Mouse (Mus musculus): ENCODE measurements around the gene Wasf2. TPM values are rescaled to one million over a fixed set of nuclear protein-coding genes. Genes with fewer than 3 reads are reported as not detected.
A peak's percentile ranks its signal among the peaks of the same experiment; 100 is the strongest.

Wasf2 gene
- polyA plus RNA-seq, 1 experiment = 45.7 TPM

DNA sequence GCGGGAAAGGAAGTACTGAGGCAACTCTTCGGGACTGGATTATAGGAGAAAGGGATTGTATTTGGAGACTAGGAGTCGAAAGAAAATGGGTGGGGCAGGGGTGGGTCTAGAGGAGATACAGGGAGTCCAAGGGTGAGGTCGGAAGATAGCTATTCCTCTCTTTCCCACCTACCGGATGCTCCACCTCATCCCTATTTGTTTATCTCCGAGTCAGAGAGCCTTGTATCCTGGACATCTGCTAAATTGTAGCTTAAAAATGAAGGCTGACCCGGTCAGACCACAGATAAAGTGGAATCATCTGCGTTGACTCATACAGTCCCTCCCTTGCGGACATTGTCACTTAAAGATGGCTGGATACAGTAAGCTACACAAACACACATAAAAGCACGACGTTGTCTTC, 111.6 kb downstream of the Wasf2 start:
- Histone ChIP-seq H3K27me3 (replicated peaks; ENCODE audit: control insufficient read depth, insufficient read depth, low read length) (no peaks in the 10 kb centered on the region), H3K27ac (ENCODE audit: insufficient read depth, low read depth, low read length) (peak overlapping the region; percentile 29), H3K36me3 (ENCODE audit: control insufficient read depth, insufficient read depth, low read length) (no peaks in the 10 kb centered on the region), H3K4me1 (ENCODE audit: control insufficient read depth, insufficient read depth, low read length) (peaks cover 2% of the 10 kb centered on the region; the same call in 1 of the 2 replicates), H3K4me3 (ENCODE audit: insufficient read depth, low read depth, low read length) (peak overlapping the region; percentile 27; the same call in 1 of the 2 replicates)
- 29% methylated on average over 11 of the region's 11 CpGs for WGBS
- no peak for DNase-seq
- TF ChIP-seq POLR2A (IDR thresholded peaks at IDR 0.05; ENCODE audit: low read depth, low read length) = no peak
- TF ChIP-seq CTCF (conservative IDR thresholded peaks at IDR 0.05; ENCODE audit: insufficient read depth, insufficient read length, low read depth, low read length) = no peak

DNA sequence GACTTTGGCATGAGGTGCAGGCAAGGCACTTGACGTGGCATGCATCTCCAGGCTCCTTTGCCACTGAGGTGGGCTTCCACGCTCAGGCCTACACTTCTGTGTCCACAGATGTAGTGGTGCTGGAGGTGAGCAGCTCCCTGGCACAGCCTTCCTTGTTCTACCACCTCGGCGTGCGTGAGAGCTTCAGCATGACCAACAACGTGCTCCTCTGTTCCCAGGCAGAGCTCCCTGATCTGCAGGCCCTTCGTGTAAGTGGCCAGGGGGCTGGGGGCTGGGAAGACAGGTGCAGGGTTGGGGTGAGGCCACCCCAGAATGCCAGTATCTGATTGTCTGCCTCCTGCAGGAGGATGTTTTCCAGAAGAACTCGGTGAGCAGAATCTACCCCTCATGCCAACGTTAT, 112.4 kb downstream of the Wasf2 start:
- no peak for DNase-seq
- Histone ChIP-seq H3K27me3 (replicated peaks; ENCODE audit: control insufficient read depth, insufficient read depth, low read length) (no peaks in the 10 kb centered on the region), H3K4me1 (ENCODE audit: control insufficient read depth, insufficient read depth, low read length) (peaks cover 2% of the 10 kb centered on the region; the same call in 1 of the 2 replicates), H3K4me3 (ENCODE audit: insufficient read depth, low read depth, low read length) (no peak overlapping the region), H3K36me3 (ENCODE audit: control insufficient read depth, insufficient read depth, low read length) (no peaks in the 10 kb centered on the region), H3K27ac (ENCODE audit: insufficient read depth, low read depth, low read length) (no peak overlapping the region; the same call in 1 of the 2 replicates)
- WGBS = 75% methylated on average over 9 of the region's 9 CpGs
- no peak for TF ChIP-seq CTCF (conservative IDR thresholded peaks at IDR 0.05; ENCODE audit: insufficient read depth, insufficient read length, low read depth, low read length)
- TF ChIP-seq POLR2A (IDR thresholded peaks at IDR 0.05; ENCODE audit: low read depth, low read length) = no peak

GRCm38 (mm10) chr4:133243538-133243937, 113.2 kb downstream of the Wasf2 start:
- TF ChIP-seq CTCF (conservative IDR thresholded peaks at IDR 0.05; ENCODE audit: insufficient read depth, insufficient read length, low read depth, low read length) (no peak), POLR2A (IDR thresholded peaks at IDR 0.05; ENCODE audit: low read depth, low read length) (no peak)
- Histone ChIP-seq H3K27me3 (replicated peaks; ENCODE audit: control insufficient read depth, insufficient read depth, low read length) (no peaks in the 10 kb centered on the region), H3K4me3 (ENCODE audit: insufficient read depth, low read depth, low read length) (peak overlapping the region; percentile 9; the same call in 1 of the 2 replicates), H3K27ac (ENCODE audit: insufficient read depth, low read depth, low read length) (no peak overlapping the region), H3K4me1 (ENCODE audit: control insufficient read depth, insufficient read depth, low read length) (peaks cover 2% of the 10 kb centered on the region; the same call in 1 of the 2 replicates), H3K36me3 (ENCODE audit: control insufficient read depth, insufficient read depth, low read length) (no peaks in the 10 kb centered on the region)
- WGBS = 49% methylated on average over 13 of the region's 13 CpGs
- peak; percentile 55 for DNase-seq

- WGBS = 73% methylated on average over 1 of the region's 1 CpGs
- H3K36me3 ChIP-seq (ENCODE audit: control insufficient read depth, insufficient read depth, low read length) = no peaks in the 10 kb centered on the region
- no peak overlapping the region for H3K27ac ChIP-seq (ENCODE audit: insufficient read depth, low read depth, low read length)
- DNase-seq = no peak
- TF ChIP-seq CTCF (conservative IDR thresholded peaks at IDR 0.05; ENCODE audit: insufficient read depth, insufficient read length, low read depth, low read length) (no peak), POLR2A (IDR thresholded peaks at IDR 0.05; ENCODE audit: low read depth, low read length) (no peak)
- no peak overlapping the region for H3K4me3 ChIP-seq (ENCODE audit: insufficient read depth, low read depth, low read length)
- peaks cover 2% of the 10 kb centered on the region; the same call in 1 of the 2 replicates for H3K4me1 ChIP-seq (ENCODE audit: control insufficient read depth, insufficient read depth, low read length)
- no peaks in the 10 kb centered on the region for H3K27me3 ChIP-seq (replicated peaks; ENCODE audit: control insufficient read depth, insufficient read depth, low read length)
Observed at GRCm38 (mm10) chr4:133244289-133244688, 114.0 kb downstream of the Wasf2 start.

DNA sequence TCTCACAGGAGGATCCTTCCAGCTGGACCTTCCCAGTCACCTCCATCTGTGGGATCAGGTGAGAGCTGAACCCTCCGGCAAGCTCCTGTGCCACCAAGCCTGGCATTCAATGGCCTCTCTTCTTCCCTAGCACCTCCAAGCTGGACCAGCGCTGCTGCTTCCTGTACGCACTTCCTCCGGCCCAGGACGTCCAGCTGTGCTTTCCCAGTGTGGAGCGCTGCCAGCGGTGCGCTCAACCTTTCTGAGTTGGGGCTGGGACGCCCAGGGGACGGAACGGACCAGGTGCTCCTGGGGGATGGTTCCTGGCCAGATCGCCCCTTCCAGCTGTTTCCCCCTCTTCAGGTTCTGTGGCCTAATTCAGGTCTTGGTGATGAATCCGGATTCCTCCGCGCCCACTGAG, 116.8 kb downstream of the Wasf2 start:
- DNase-seq = peak; percentile 61
- peak overlapping the region; percentile 21; the same call in 1 of the 2 replicates for H3K4me3 ChIP-seq (ENCODE audit: insufficient read depth, low read depth, low read length)
- WGBS = 39% methylated on average over 15 of the region's 15 CpGs
- no peak for TF ChIP-seq POLR2A (IDR thresholded peaks at IDR 0.05; ENCODE audit: low read depth, low read length)
- TF ChIP-seq CTCF (conservative IDR thresholded peaks at IDR 0.05; ENCODE audit: insufficient read depth, insufficient read length, low read depth, low read length) = no peak
- no peaks in the 10 kb centered on the region for H3K36me3 ChIP-seq (ENCODE audit: control insufficient read depth, insufficient read depth, low read length)
- peaks cover 2% of the 10 kb centered on the region; the same call in 1 of the 2 replicates for H3K4me1 ChIP-seq (ENCODE audit: control insufficient read depth, insufficient read depth, low read length)
- no peak overlapping the region for H3K27ac ChIP-seq (ENCODE audit: insufficient read depth, low read depth, low read length)
- H3K27me3 ChIP-seq (replicated peaks; ENCODE audit: control insufficient read depth, insufficient read depth, low read length) = no peaks in the 10 kb centered on the region

- no peak for DNase-seq
- WGBS = 61% methylated on average over 13 of the region's 13 CpGs
- H3K4me1 ChIP-seq (ENCODE audit: control insufficient read depth, insufficient read depth, low read length) = no peaks in the 10 kb centered on the region
Observed at GRCm38 (mm10) chr4:133247806-133248449, 117.6 kb downstream of the Wasf2 start.

More at GRCm38 (mm10) chr4:133247806-133248449, 117.6 kb downstream of the Wasf2 start:
- no peak overlapping the region for H3K27ac ChIP-seq (ENCODE audit: insufficient read depth, low read depth, low read length)
- H3K4me3 ChIP-seq (ENCODE audit: insufficient read depth, low read depth, low read length) = no peak overlapping the region
- TF ChIP-seq POLR2A (IDR thresholded peaks at IDR 0.05; ENCODE audit: low read depth, low read length) (no peak), CTCF (conservative IDR thresholded peaks at IDR 0.05; ENCODE audit: insufficient read depth, insufficient read length, low read depth, low read length) (no peak)
- no peaks in the 10 kb centered on the region for H3K27me3 ChIP-seq (replicated peaks; ENCODE audit: control insufficient read depth, insufficient read depth, low read length)
- H3K36me3 ChIP-seq (ENCODE audit: control insufficient read depth, insufficient read depth, low read length) = no peaks in the 10 kb centered on the region

Other genes starting within 250 kb of the Wasf2 start
- gene Stx12, start 246.0 kb upstream of the Wasf2 start, polyA plus RNA-seq (2012; rRNA removed) = 15.2 and 21.0 TPM in 2 replicates
- gene Fam76a, start 207.9 kb upstream of the Wasf2 start, polyA plus RNA-seq (2012; rRNA removed) = 15.9 and 16.6 TPM in 2 replicates
- 1.8 and 2.5 TPM in 2 replicates for gene Fgr, start 156.4 kb upstream of the Wasf2 start, polyA plus RNA-seq (2012; rRNA removed)
- 22.2 and 23.3 TPM in 2 replicates for gene Ahdc1, start 119.2 kb upstream of the Wasf2 start, polyA plus RNA-seq (2012; rRNA removed)
- gene Cd164l2, start 81.6 kb downstream of the Wasf2 start, polyA plus RNA-seq (2012; rRNA removed) = 15.3 and 17.7 TPM in 2 replicates
- 0.39 and 0.53 TPM in 2 replicates for gene Gpr3, start 82.0 kb downstream of the Wasf2 start, polyA plus RNA-seq (2012; rRNA removed)
- 3.8 and 4.3 TPM in 2 replicates for gene Map3k6, start 110.3 kb downstream of the Wasf2 start, polyA plus RNA-seq (2012; rRNA removed)
- 5.9 TPM in 2 replicates for gene Sytl1, start 132.6 kb downstream of the Wasf2 start, polyA plus RNA-seq (2012; rRNA removed)
- 70.6 and 80.4 TPM in 2 replicates for gene Tmem222, start 147.3 kb downstream of the Wasf2 start, polyA plus RNA-seq (2012; rRNA removed)
- gene Wdtc1, start 223.0 kb downstream of the Wasf2 start, polyA plus RNA-seq (2012; rRNA removed) = 64.1 and 64.4 TPM in 2 replicates
- gene Slc9a1, start 239.2 kb downstream of the Wasf2 start, polyA plus RNA-seq (2012; rRNA removed) = 30.1 and 32.3 TPM in 2 replicates